Mouse (Mus musculus): ENCODE results near the gene Hist1h2ac. TPM values are rescaled to one million over a fixed set of nuclear protein-coding genes. Genes with fewer than 3 reads are reported as not detected.

The Hist1h2ac gene
- total RNA-seq, 1 experiment = 112 TPM

GRCm38 (mm10) chr13:23662536-23662935 is 21.2 kb downstream of the Hist1h2ac start:
- no peaks in the 10 kb centered on the region for H3K4me1 ChIP-seq (ENCODE audit: control insufficient read depth in 2 of 2, insufficient read depth in 2 of 2, low read length in 2 of 2, poor library complexity in 1 of 2)
- no peak overlapping the region for H3K27ac ChIP-seq (ENCODE audit: insufficient read depth, low read depth, low read length, poor library complexity, severe bottlenecking)
- H3K4me3 ChIP-seq (ENCODE audit: insufficient read depth in 1 of 2, low read depth in 1 of 2, low read length in 2 of 2, poor library complexity in 1 of 2, severe bottlenecking in 1 of 2) = no peak overlapping the region
- H3K36me3 ChIP-seq (ENCODE audit: control insufficient read depth, insufficient read depth, low read length, poor library complexity, severe bottlenecking) = no peaks in the 10 kb centered on the region
- no peak overlapping the region for H3K9ac ChIP-seq (ENCODE audit: insufficient read depth, low read depth, low read length, poor library complexity, severe bottlenecking)
- in situ Hi-C loops (cut with MboI; ENCODE audit: low sequenced_read_pairs in 2 of 2, unreplicated experiment in 2 of 2) = no loop called here
- no peak for DNase-seq (ENCODE audit: low read depth, low spot score)
- no peaks in the 10 kb centered on the region for H3K9me3 ChIP-seq (ENCODE audit: control insufficient read depth, insufficient read depth, low read depth, low read length)
- TF ChIP-seq CHD2 (IDR thresholded peaks at IDR 0.05; ENCODE audit: low read depth, low read length) (no peak), ZNF384 (IDR thresholded peaks at IDR 0.05; ENCODE audit: low read depth, low read length) (no peak), HCFC1 (IDR thresholded peaks at IDR 0.05; ENCODE audit: borderline replicate concordance, insufficient read depth, low read length) (no peak), ZC3H11A (IDR thresholded peaks at IDR 0.05; ENCODE audit: borderline replicate concordance, low read depth, low read length) (no peak), MAFK (IDR thresholded peaks at IDR 0.05; ENCODE audit: insufficient read depth, low read depth, low read length) (no peak)

GRCm38 (mm10) chr13:23659636-23660366 is 23.9 kb downstream of the Hist1h2ac start:
- H3K4me1 ChIP-seq (ENCODE audit: control insufficient read depth in 2 of 2, insufficient read depth in 2 of 2, low read length in 2 of 2, poor library complexity in 1 of 2) = no peaks in the 10 kb centered on the region
- H3K9me3 ChIP-seq (ENCODE audit: control insufficient read depth, insufficient read depth, low read depth, low read length) = no peaks in the 10 kb centered on the region
- no peak for DNase-seq (ENCODE audit: low read depth, low spot score)
- no peak overlapping the region for H3K4me3 ChIP-seq (ENCODE audit: insufficient read depth in 1 of 2, low read depth in 1 of 2, low read length in 2 of 2, poor library complexity in 1 of 2, severe bottlenecking in 1 of 2)
- H3K27ac ChIP-seq (ENCODE audit: insufficient read depth, low read depth, low read length, poor library complexity, severe bottlenecking) = no peak overlapping the region
- H3K9ac ChIP-seq (ENCODE audit: insufficient read depth, low read depth, low read length, poor library complexity, severe bottlenecking) = no peak overlapping the region
- TF ChIP-seq MAFK (IDR thresholded peaks at IDR 0.05; ENCODE audit: insufficient read depth, low read depth, low read length) (no peak), ZNF384 (IDR thresholded peaks at IDR 0.05; ENCODE audit: low read depth, low read length) (no peak)
- no peaks in the 10 kb centered on the region for H3K36me3 ChIP-seq (ENCODE audit: control insufficient read depth, insufficient read depth, low read length, poor library complexity, severe bottlenecking)
- in situ Hi-C loops (cut with MboI; ENCODE audit: low sequenced_read_pairs in 2 of 2, unreplicated experiment in 2 of 2) = no loop called here

Other genes with a start within 250 kb of the Hist1h2ac start
- 0.11 and 0.62 TPM in 2 replicates for gene Btn1a1, start 218.0 kb downstream of the Hist1h2ac start, total RNA-seq (2012; rRNA removed)
- 0.95 and 1.5 TPM in 2 replicates for gene Btn2a2, start 195.1 kb downstream of the Hist1h2ac start, total RNA-seq (2012; rRNA removed)
- gene Hist1h4h, start 152.9 kb downstream of the Hist1h2ac start, total RNA-seq (2012; rRNA removed) = 2,382 and 2,804 TPM in 2 replicates
- gene Hist1h2af, start 150.0 kb downstream of the Hist1h2ac start, total RNA-seq (2012; rRNA removed) = 1,402 and 1,887 TPM in 2 replicates
- 436 and 621 TPM in 2 replicates for gene Hist1h3g, start 148.5 kb downstream of the Hist1h2ac start, total RNA-seq (2012; rRNA removed)
- gene Hist1h2bh, start 140.6 kb downstream of the Hist1h2ac start, total RNA-seq (2012; rRNA removed) = 98.5 and 146 TPM in 2 replicates
- gene Hist1h3f, start 139.9 kb downstream of the Hist1h2ac start, total RNA-seq (2012; rRNA removed) = 245 and 289 TPM in 2 replicates
- gene Hist1h4f, start 132.3 kb downstream of the Hist1h2ac start, total RNA-seq (2012; rRNA removed) = 1,886 and 2,172 TPM in 2 replicates
- gene Hist1h1d, start 130.7 kb downstream of the Hist1h2ac start, total RNA-seq (2012; rRNA removed) = 68.4 and 97.6 TPM in 2 replicates
- gene Hist1h3e, start 121.6 kb downstream of the Hist1h2ac start, total RNA-seq (2012; rRNA removed) = 792 and 864 TPM in 2 replicates
- gene Hist1h2ae, start 112.7 kb downstream of the Hist1h2ac start, total RNA-seq (2012; rRNA removed) = 587 and 755 TPM in 2 replicates
- gene Hist1h2bg, start 112.6 kb downstream of the Hist1h2ac start, total RNA-seq (2012; rRNA removed) = 1,383 and 2,074 TPM in 2 replicates
- gene Hist1h2bf, start 109.8 kb downstream of the Hist1h2ac start, total RNA-seq (2012; rRNA removed) = 677 and 970 TPM in 2 replicates
- gene Hist1h2ad, start 109.6 kb downstream of the Hist1h2ac start, total RNA-seq (2012; rRNA removed) = 1,000 and 1,148 TPM in 2 replicates
- gene Hist1h3d, start 108.2 kb downstream of the Hist1h2ac start, total RNA-seq (2012; rRNA removed) = 80.2 and 103 TPM in 2 replicates
- gene Hist1h4d, start 102.3 kb downstream of the Hist1h2ac start, total RNA-seq (2012; rRNA removed) = 713 and 869 TPM in 2 replicates
- 119 and 195 TPM in 2 replicates for gene Hist1h2be, start 62.8 kb downstream of the Hist1h2ac start, total RNA-seq (2012; rRNA removed)
- gene Hist1h1e, start 61.4 kb downstream of the Hist1h2ac start, total RNA-seq (2012; rRNA removed) = 131 and 207 TPM in 2 replicates
- gene Hist1h2bc, start 251 bp upstream of the Hist1h2ac start, total RNA-seq (2012; rRNA removed) = 355 and 545 TPM in 2 replicates
- 7.7 and 13.3 TPM in 2 replicates for gene Hist1h1t, start 11.9 kb upstream of the Hist1h2ac start, total RNA-seq (2012; rRNA removed)
- 326 and 496 TPM in 2 replicates for gene Hist1h4c, start 14.5 kb upstream of the Hist1h2ac start, total RNA-seq (2012; rRNA removed)
- 1.1 and 1.5 TPM in 2 replicates for gene Hfe, start 26.9 kb upstream of the Hist1h2ac start, total RNA-seq (2012; rRNA removed)
- 379 and 496 TPM in 2 replicates for gene Hist1h1c, start 54.9 kb upstream of the Hist1h2ac start, total RNA-seq (2012; rRNA removed)
- 970 and 1,161 TPM in 2 replicates for gene Hist1h3c, start 61.7 kb upstream of the Hist1h2ac start, total RNA-seq (2012; rRNA removed)
- 1,224 and 1,736 TPM in 2 replicates for gene Hist1h2bb, start 62.8 kb upstream of the Hist1h2ac start, total RNA-seq (2012; rRNA removed)
- 2,399 and 2,956 TPM in 2 replicates for gene Hist1h2ab, start 67.2 kb upstream of the Hist1h2ac start, total RNA-seq (2012; rRNA removed)
- 667 and 954 TPM in 2 replicates for gene Hist1h3b, start 68.3 kb upstream of the Hist1h2ac start, total RNA-seq (2012; rRNA removed)
- 1,054 and 1,339 TPM in 2 replicates for gene Hist1h4b, start 73.1 kb upstream of the Hist1h2ac start, total RNA-seq (2012; rRNA removed)
- gene Hist1h4a, start 77.3 kb upstream of the Hist1h2ac start, total RNA-seq (2012; rRNA removed) = 1,331 and 1,744 TPM in 2 replicates
- gene Hist1h3a, start 78.4 kb upstream of the Hist1h2ac start, total RNA-seq (2012; rRNA removed) = 470 and 728 TPM in 2 replicates
- gene Hist1h1a, start 79.7 kb upstream of the Hist1h2ac start, total RNA-seq (2012; rRNA removed) = 1,149 and 1,468 TPM in 2 replicates
- gene Trim38, start 86.0 kb upstream of the Hist1h2ac start, total RNA-seq (2012; rRNA removed) = 0.21 and 0.40 TPM in 2 replicates
- not detected in 2 replicates for gene Slc17a2, start 123.0 kb upstream of the Hist1h2ac start, total RNA-seq (2012; rRNA removed)
- not detected in 2 replicates for gene Slc17a3, start 155.5 kb upstream of the Hist1h2ac start, total RNA-seq (2012; rRNA removed)
- gene Slc17a1, start 183.8 kb upstream of the Hist1h2ac start, total RNA-seq (2012; rRNA removed) = not detected in 2 replicates
- gene Slc17a4, start 231.1 kb upstream of the Hist1h2ac start, total RNA-seq (2012; rRNA removed) = not detected in 2 replicates